Mouse (Mus musculus) E14TG2a.4 (cell line): ENCODE data around the gene Ctsc.

Experiments
- H3K27me3 ChIP-seq: 2 replicates; pipeline ENCODE4 v1.6.1; 2014; ENCODE audit warnings: low read length, control low read depth; ENCODE audit not compliant: insufficient read depth
- H3K36me3 ChIP-seq: 2 replicates; pipeline ENCODE4 v1.6.1; 2014; ENCODE audit warnings: low read length, control low read depth; ENCODE audit not compliant: insufficient read depth
- H3K4me1 ChIP-seq: replicated peaks from 2 replicates; pipeline ENCODE4 v1.6.1; 2014; ENCODE audit warnings: low read depth, low read length, control low read depth
- H3K4me3 ChIP-seq: replicated peaks from 2 replicates; pipeline ENCODE4 v1.5.1; 2014; ENCODE audit warnings: mild to moderate bottlenecking, low read length
- H3K9me3 ChIP-seq: 2 replicates; pipeline ENCODE4 v1.6.1; 2014; ENCODE audit warnings: low read length, control low read depth
- CTCF ChIP-seq: conservative IDR thresholded peaks from 2 replicates; pipeline ENCODE4 v1.5.1; 2014; ENCODE audit warnings: low read length
- NANOG ChIP-seq: IDR thresholded peaks from 2 replicates; pipeline ENCODE4 v1.6.1; 2014; ENCODE audit warnings: borderline replicate concordance, low read length, mixed read lengths
- POU5F1 ChIP-seq: IDR thresholded peaks from 2 replicates; pipeline ENCODE4 v1.6.1; 2014; ENCODE audit warnings: low read length, borderline replicate concordance

Ctsc gene

GRCm38 (mm10) chr7:88310398-88311180, 32.7 kb downstream of the Ctsc start:
- TF ChIP-seq NANOG (no peak), POU5F1 (no peak), CTCF (no peak)
- no peaks in the 10 kb centered on the region for H3K36me3 ChIP-seq
- H3K9me3 ChIP-seq: no peaks in the 10 kb centered on the region
- H3K4me1 ChIP-seq: no peaks in the 10 kb centered on the region
- no peak overlapping the region for H3K4me3 ChIP-seq
- H3K27me3 ChIP-seq: no peaks in the 10 kb centered on the region

- Histone ChIP-seq H3K4me3 (no peak overlapping the region), H3K9me3 (no peaks in the 10 kb centered on the region), H3K27me3 (no peaks in the 10 kb centered on the region), H3K4me1 (no peaks in the 10 kb centered on the region), H3K36me3 (no peaks in the 10 kb centered on the region)
- TF ChIP-seq POU5F1 (no peak), CTCF (no peak), NANOG (no peak)
These were observed 38.5 kb downstream of the Ctsc start for GRCm38 (mm10) chr7:88316408-88316807.

- no peaks in the 10 kb centered on the region for H3K27me3 ChIP-seq
- no peaks in the 10 kb centered on the region for H3K4me1 ChIP-seq
- H3K9me3 ChIP-seq: no peaks in the 10 kb centered on the region
These were observed 40.6 kb downstream of the Ctsc start for GRCm38 (mm10) chr7:88318474-88318873.

GRCm38 (mm10) chr7:88318904-88319303, 41.0 kb downstream of the Ctsc start:
- Histone ChIP-seq H3K4me1 (no peaks in the 10 kb centered on the region), H3K4me3 (no peak overlapping the region), H3K36me3 (no peaks in the 10 kb centered on the region), H3K27me3 (no peaks in the 10 kb centered on the region), H3K9me3 (no peaks in the 10 kb centered on the region)
- no peak for TF ChIP-seq CTCF

More at GRCm38 (mm10) chr7:88318474-88318873, 40.6 kb downstream of the Ctsc start:
- TF ChIP-seq CTCF: no peak
- TF ChIP-seq POU5F1: no peak
- no peak for TF ChIP-seq NANOG
- H3K4me3 ChIP-seq: no peak overlapping the region
- H3K36me3 ChIP-seq: no peaks in the 10 kb centered on the region

- no peak for TF ChIP-seq POU5F1
- no peak for TF ChIP-seq NANOG
- TF ChIP-seq CTCF: no peak
- Histone ChIP-seq H3K4me3 (no peak overlapping the region), H3K27me3 (no peaks in the 10 kb centered on the region), H3K9me3 (no peaks in the 10 kb centered on the region), H3K4me1 (no peaks in the 10 kb centered on the region), H3K36me3 (no peaks in the 10 kb centered on the region)
These were observed 41.7 kb downstream of the Ctsc start for GRCm38 (mm10) chr7:88319414-88320140.

- H3K27me3 ChIP-seq: no peaks in the 10 kb centered on the region
- H3K4me3 ChIP-seq: no peak overlapping the region
- H3K4me1 ChIP-seq: no peaks in the 10 kb centered on the region
- no peaks in the 10 kb centered on the region for H3K9me3 ChIP-seq
- no peaks in the 10 kb centered on the region for H3K36me3 ChIP-seq
- TF ChIP-seq NANOG (no peak), POU5F1 (no peak)
These were observed 42.9 kb downstream of the Ctsc start for GRCm38 (mm10) chr7:88320628-88321336.

- H3K4me3 ChIP-seq: no peak overlapping the region
- no peaks in the 10 kb centered on the region for H3K9me3 ChIP-seq
- no peaks in the 10 kb centered on the region for H3K27me3 ChIP-seq
- H3K4me1 ChIP-seq: no peaks in the 10 kb centered on the region
- TF ChIP-seq POU5F1: no peak
- TF ChIP-seq CTCF: no peak
- no peak for TF ChIP-seq NANOG
- no peaks in the 10 kb centered on the region for H3K36me3 ChIP-seq
These were observed 44.5 kb downstream of the Ctsc start for GRCm38 (mm10) chr7:88322431-88322830.

- Histone ChIP-seq H3K9me3 (no peaks in the 10 kb centered on the region), H3K4me1 (no peaks in the 10 kb centered on the region), H3K36me3 (no peaks in the 10 kb centered on the region), H3K27me3 (no peaks in the 10 kb centered on the region), H3K4me3 (no peak overlapping the region)
- TF ChIP-seq NANOG (no peak), POU5F1 (no peak), CTCF (no peak)
These were observed 49.6 kb downstream of the Ctsc start for GRCm38 (mm10) chr7:88327495-88327894.
